Mouse (Mus musculus) thymus, postnatal 14 days (tissue): ENCODE data around the gene Clec1b.

Source experiments
- DNase-seq: peaks from one replicate; pipeline ENCODE4 v3.0.0; 2021

Gene Clec1b

GRCm38 (mm10) chr6:129396997-129397396 is at the start of gene Clec1b:
Gene Clec1b, plus strand, starts transcription at chr6:129397297.
- no peak for DNase-seq

- peak; percentile 32 for DNase-seq
Measured at GRCm38 (mm10) chr6:129349524-129350352, 47.4 kb upstream of the Clec1b start.

- DNase-seq = no peak
Measured at GRCm38 (mm10) chr6:129351091-129351490, 46.0 kb upstream of the Clec1b start.

DNA sequence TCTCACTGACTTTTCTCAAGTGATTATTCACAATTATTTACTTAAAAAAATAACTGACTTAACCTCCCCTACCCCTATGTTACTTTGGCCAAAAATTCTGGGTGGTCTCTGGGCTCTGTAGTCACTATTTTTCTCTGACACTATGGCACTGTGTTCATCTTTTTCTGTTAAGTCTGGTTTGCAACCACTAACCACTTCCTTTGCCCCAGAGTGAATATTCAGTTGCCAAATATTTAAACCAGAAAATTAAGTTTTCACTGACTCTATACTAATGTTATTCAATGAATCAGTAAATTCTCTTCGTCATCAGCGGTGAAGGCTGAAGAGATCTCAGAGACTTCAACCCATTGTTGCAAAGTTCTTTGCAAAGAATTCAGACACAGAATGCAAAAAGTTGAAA is 41.3 kb upstream of the Clec1b start:
- no peak for DNase-seq

DNA sequence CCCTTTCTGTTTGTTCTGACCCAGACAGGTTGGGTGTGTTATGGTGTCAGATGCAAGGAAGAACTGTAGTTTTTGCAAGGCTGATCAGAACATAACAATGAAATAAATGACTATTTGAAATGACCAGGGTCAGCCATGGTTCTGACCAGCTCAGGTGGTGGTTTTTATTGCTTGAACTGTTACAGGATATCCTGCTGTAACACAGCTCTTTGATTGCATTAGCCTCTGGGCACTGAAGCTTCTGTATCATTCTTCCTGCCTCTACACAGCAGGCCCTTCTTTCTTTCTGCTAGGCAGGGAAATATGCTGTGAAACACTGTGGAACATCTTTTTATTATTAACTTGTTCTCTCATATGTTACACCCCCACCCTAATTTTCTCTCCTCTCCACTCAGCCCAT is 40.7 kb upstream of the Clec1b start:
- DNase-seq = no peak

DNA sequence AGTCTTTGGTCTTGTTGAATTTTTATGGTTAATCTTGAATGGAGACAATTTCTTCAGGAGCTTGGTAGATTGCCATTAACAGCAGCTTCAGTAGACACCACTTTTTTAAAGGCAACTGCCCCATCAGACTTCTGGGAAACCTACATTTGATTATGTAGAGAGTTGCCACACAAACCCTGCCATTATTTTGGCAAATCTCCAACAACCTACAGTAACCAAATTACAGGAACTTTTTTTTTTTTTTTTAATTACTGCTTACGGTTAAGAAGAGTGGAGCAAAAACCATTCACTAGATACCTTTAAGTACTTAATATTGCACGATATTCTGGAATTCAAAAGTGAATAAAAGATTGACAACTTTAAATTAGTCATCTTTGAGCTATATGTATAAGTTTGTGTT is 37.6 kb upstream of the Clec1b start:
- no peak for DNase-seq

DNA sequence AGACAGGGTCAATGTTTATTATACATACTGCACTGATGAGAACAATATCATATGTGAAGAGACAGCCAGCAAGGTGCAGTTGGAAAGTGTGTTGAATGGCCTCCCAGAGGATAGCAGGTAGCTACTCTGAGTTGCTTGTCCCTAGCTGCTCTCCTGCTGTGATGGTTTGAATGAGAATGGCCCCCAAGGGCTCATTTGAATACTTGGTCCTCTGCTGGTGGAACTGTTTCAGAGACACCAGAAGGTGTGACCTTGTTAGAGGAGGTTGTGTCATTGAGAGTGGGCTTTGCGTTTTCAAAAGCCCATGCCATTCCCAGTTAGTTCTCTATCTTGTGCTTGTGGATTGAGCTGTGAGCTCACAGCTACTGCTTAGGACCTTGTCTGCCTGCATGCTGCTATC is 33.2 kb upstream of the Clec1b start:
- DNase-seq = no peak

GRCm38 (mm10) chr6:129365959-129366359 is 31.1 kb upstream of the Clec1b start:
- DNase-seq = peak; percentile 60

DNA sequence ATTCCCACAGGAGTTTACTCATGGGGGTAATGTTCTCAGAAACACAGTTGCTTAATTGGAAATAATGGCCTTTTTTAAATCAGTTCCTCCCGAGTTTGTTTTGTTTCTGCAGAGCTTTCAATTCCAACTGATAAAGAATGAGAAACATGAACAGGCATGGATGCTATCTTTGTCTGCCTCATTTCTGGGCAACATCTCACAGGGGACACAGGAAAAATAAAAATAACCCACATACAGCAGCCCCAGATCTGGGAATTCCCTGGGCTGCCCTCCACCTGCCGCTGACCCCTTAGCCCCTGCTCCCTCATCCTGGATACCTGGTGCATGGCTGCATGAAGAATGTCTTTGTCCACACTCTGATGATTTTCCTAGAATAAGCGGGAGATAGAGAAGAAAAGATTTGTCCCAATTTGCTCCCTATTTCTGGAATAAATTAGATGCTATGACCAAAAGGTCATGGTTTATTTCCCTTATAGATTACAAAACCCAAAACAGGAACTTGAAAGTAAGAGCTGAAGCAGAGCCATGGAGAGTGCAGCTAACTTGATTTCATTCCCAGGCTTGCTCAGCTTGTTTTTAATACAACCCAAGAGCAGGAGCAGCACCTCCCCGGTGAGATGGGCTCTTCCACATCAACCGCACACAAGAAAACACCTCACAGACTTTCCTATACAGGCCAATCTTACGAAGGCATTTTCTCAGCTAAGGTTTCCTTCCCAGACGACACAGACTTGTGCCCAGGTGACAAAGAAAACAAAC is 27.5 kb upstream of the Clec1b start:
- no peak for DNase-seq

- DNase-seq = no peak
Measured at GRCm38 (mm10) chr6:129374937-129375471, 22.1 kb upstream of the Clec1b start.

DNA sequence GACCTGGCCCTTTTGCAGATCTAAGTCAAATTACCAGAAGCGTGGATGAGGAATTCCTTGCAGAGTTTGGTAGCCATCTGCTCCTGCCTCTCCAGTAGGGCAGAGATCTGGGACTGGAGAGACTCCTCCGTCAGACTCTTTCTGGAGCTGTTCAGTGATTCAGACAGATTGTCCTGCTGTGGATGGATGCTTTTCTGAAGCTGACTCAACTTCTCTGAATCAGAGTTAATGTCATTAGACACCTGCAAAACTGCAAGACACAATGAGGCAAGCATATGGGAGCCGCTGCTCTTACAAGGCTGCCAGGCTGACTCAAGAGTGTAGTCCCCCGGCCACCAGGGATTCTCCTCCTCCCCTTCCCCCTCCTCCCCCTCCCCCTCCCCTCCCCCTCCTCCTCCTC is 16.6 kb upstream of the Clec1b start:
- no peak for DNase-seq

DNA sequence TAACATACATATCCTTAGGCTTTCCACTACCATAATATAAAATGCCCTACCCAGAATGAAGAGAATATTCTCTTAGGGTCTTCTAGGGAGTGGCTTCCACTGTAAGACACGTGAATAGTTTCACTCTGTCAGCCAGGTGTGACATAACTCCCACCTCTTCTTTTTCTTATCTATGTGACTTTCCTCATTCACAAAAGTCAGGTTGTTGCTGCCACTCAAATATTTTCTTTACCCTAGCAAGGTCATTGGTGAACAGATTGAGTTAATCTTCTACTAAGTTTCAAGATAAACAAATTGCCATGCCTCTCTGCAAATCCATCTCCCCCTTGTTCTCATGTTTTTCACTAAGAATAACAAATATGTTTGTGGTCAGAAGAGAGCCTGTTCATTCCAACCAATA is 15.4 kb upstream of the Clec1b start:
- no peak for DNase-seq

DNA sequence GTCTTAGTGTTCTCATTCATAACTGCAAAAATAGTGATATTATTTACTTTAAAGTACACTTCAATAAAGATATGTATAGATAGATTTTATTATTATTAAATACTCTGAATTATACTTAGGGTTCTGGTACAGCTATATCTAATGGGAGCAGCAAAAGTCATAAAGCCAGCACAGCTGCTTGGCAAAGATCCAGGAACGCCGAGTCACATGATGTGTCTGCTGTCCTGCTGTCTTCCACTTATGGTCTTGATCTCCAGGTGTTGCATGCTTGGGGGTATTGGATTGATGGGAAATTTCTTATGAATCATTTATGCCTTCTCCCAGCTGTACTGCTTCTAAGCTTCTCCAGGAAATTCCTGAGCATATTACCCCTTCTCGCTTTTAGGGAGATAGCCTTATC is 13.6 kb upstream of the Clec1b start:
- DNase-seq = no peak

DNA sequence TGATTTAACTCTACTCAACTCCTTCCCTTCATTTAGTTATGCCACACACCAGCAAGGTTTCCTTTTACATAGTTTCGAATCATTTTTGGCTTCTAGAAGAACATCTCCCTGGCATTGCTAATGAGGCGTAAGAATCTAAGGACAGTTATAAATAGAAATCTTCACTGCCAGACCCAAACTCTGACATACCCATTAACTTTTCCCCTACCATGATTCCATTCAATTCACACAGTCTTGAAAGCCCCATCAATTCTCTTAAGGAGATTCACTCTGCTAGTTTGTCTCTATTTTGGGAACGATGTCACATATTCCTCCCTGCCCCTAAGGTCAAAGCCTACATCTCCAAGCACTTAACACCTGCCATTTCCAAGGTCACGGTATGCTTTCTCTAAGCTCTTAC is 12.1 kb upstream of the Clec1b start:
- no peak for DNase-seq

DNA sequence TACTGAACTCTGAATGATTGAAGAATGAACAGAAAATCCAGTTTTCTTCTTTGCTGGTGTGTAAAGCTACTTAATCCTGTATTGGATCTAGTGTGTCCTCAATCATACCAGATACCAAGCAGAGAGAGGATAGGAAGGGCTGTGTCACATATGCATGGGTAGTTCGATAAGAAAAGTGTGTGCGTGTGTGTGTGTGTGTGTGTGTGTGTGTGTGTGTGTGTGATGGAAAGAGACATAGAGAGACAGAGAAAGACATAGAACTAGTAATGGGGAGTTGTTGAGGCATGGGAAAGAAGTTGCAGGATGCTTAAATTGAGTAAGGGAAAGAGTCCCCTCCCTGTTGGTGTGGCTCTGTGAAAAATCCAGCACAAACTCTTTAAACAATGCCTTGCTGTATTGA is 11.3 kb upstream of the Clec1b start, which contains the start of gene Clec12b:
Gene Clec12b (minus strand): TSS at position 101 of the 400 bp plus-strand sequence.
- DNase-seq = no peak

- DNase-seq = no peak
Measured at GRCm38 (mm10) chr6:129393087-129393720, 3.9 kb upstream of the Clec1b start.

GRCm38 (mm10) chr6:129393732-129394131 is 3.4 kb upstream of the Clec1b start:
- no peak for DNase-seq

- no peak for DNase-seq
Measured at GRCm38 (mm10) chr6:129399945-129400344, 2.8 kb downstream of the Clec1b start.

GRCm38 (mm10) chr6:129402404-129402803 is 5.3 kb downstream of the Clec1b start:
- no peak for DNase-seq

DNA sequence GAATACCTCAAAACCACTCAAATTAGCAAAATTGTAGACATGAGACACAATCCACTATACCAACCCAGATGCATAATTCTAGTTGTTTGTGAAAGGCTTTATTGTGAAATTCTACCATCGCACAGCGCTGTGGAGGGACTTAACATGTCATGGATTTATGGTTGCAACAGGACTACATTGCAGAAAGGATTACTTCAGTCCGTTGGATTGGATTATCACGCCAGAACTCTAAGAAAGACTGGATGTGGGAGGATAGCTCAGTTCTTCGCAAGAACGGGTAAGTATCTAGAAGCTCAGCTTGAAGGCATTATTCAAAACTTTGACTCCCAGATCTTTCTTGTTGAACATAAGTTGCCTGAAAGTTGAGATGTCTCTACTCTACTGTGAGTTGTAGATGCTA is 6.3 kb downstream of the Clec1b start:
- no peak for DNase-seq

DNA sequence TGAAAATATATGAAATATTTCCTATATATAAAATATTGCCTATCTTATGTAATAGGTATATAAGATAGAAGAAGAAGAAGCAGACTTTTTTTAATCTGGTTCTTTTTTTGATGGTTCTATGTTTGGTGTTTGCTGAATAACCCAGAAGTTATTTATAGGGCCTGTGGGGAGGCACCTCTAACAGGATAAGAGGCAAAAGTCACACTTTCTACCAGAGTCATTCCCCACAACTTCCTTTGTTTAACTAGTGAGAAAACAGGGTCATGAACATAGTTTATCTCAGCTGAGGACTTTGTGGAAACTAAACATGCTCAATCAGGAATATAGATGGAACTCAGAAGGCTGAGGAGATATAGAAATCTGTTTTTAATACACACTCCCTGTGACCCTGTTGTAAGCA is 8.9 kb downstream of the Clec1b start:
- no peak for DNase-seq

DNA sequence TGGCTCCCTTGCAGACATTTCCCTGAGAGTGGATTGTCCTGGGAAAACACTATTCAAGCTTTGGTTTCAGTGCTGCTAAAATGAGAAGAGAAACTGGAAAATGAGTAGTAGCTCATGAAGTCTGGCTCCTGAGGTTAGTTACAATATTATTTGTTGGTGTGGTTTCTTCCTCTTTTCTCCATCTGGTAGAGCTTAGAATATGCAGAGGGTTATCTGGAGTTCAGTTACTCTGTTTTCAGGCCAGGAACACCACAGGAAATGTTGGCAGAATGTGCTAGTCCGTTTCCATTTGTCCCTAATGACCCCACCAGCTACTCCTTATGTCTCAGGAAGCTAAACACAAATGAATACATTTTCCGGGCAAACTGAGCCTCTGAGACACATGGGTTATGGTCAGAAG is 10.2 kb downstream of the Clec1b start:
- DNase-seq = no peak

- no peak for DNase-seq
Measured at GRCm38 (mm10) chr6:129408562-129408961, 11.5 kb downstream of the Clec1b start, which contains the start of gene Clec9a. Gene Clec9a, plus strand, starts transcription at chr6:129408862.
